In genomic region chr10:118056789-118057271, GRCm38 (mm10) we compare ENCODE assay signal across 11 mouse cellular contexts.
DNase-seq lines count a peak whose midpoint lies in the region; ATAC-seq and TF ChIP-seq lines count a peak whose summit lies in the region.
"Had no signal": no experiment of that assay in that cellular context is flagged by ENCODE, and none has a peak within 500 bp of the region (broad histone marks: within the 10 kb centered on the region; RNA-seq: fewer than 3 reads in every experiment).

No protein-coding gene starts in this region.

- WGBS in kidney, embryonic 15.5 days = 33% methylated on average over 9 of the region's 9 CpGs
- WGBS in forebrain, postnatal 0 days = 17% methylated on average over 9 of the region's 9 CpGs
- 35% methylated on average over 9 of the region's 9 CpGs for WGBS in lung, embryonic 15.5 days
- 12% methylated on average over 9 of the region's 9 CpGs for WGBS in midbrain, postnatal 0 days
- 32% methylated on average over 9 of the region's 9 CpGs for WGBS in intestine, embryonic 15.5 days
- 43% methylated on average over 9 of the region's 9 CpGs for WGBS in liver, embryonic 12.5 days (ENCODE audit: insufficient replicate concordance)

- TF ChIP-seq CTCF in forebrain, postnatal 0 days (IDR thresholded peaks at IDR 0.05; ENCODE audit: low read depth) = no peak
- no peak for TF ChIP-seq CTCF in midbrain, postnatal 0 days (IDR thresholded peaks at IDR 0.05)

- H3K4me3 ChIP-seq in kidney, embryonic 15.5 days (replicated peaks) = no peak overlapping the region
- peak overlapping the region; percentile 3 for H3K4me3 ChIP-seq in forebrain, postnatal 0 days (ENCODE audit: low read depth, low read length)
- no peak overlapping the region for H3K4me3 ChIP-seq in lung, embryonic 15.5 days
- no peak overlapping the region for H3K4me3 ChIP-seq in midbrain, postnatal 0 days (ENCODE audit: low read depth, low read length)
- H3K4me3 ChIP-seq in intestine, embryonic 15.5 days (replicated peaks) = no peak overlapping the region
- no peak overlapping the region for H3K4me3 ChIP-seq in liver, embryonic 12.5 days
- H3K4me3 ChIP-seq: embryonic facial prominence, embryonic 12.5 days had no signal

- no peaks in the 10 kb centered on the region for H3K4me1 ChIP-seq in kidney, embryonic 15.5 days
- peaks cover 8% of the 10 kb centered on the region for H3K4me1 ChIP-seq in forebrain, postnatal 0 days (ENCODE audit: insufficient read depth)
- H3K4me1 ChIP-seq in lung, embryonic 15.5 days = no peaks in the 10 kb centered on the region
- no peaks in the 10 kb centered on the region; the same call in 1 of the 2 replicates for H3K4me1 ChIP-seq in midbrain, postnatal 0 days (ENCODE audit: insufficient read depth, low read length)
- H3K4me1 ChIP-seq in intestine, embryonic 15.5 days (replicated peaks) = no peaks in the 10 kb centered on the region
- peaks cover 6% of the 10 kb centered on the region; the same call in 1 of the 2 replicates for H3K4me1 ChIP-seq in liver, embryonic 12.5 days
- H3K4me1 ChIP-seq: embryonic facial prominence, embryonic 12.5 days had no signal

- no peaks in the 10 kb centered on the region for H3K36me3 ChIP-seq in kidney, embryonic 15.5 days
- H3K36me3 ChIP-seq in forebrain, postnatal 0 days (ENCODE audit: insufficient read depth) = no peaks in the 10 kb centered on the region
- no peaks in the 10 kb centered on the region for H3K36me3 ChIP-seq in lung, embryonic 15.5 days
- no peaks in the 10 kb centered on the region for H3K36me3 ChIP-seq in midbrain, postnatal 0 days (ENCODE audit: insufficient read depth, low read length)
- H3K36me3 ChIP-seq in intestine, embryonic 15.5 days = no peaks in the 10 kb centered on the region
- no peaks in the 10 kb centered on the region for H3K36me3 ChIP-seq in liver, embryonic 12.5 days
- H3K36me3 ChIP-seq: embryonic facial prominence, embryonic 12.5 days had no signal

- peak; percentile 47 for DNase-seq in kidney, adult 9 months
- DNase-seq in forebrain, postnatal 0 days = peak; percentile 16
- DNase-seq in midbrain, postnatal 0 days (ENCODE audit: low spot score) = peak; percentile 24
- no peak for DNase-seq in urinary bladder, adult 18-20 months (ENCODE audit: low spot score in 2 of 2)
- DNase-seq: right cerebral cortex, postnatal 4 days had no signal

- no peaks in the 10 kb centered on the region for H3K9me3 ChIP-seq in kidney, embryonic 15.5 days (replicated peaks)
- H3K9me3 ChIP-seq in forebrain, postnatal 0 days (ENCODE audit: low read length) = no peaks in the 10 kb centered on the region
- H3K9me3 ChIP-seq in lung, embryonic 15.5 days = no peaks in the 10 kb centered on the region
- H3K9me3 ChIP-seq in midbrain, postnatal 0 days (ENCODE audit: low read length) = no peaks in the 10 kb centered on the region
- H3K9me3 ChIP-seq in intestine, embryonic 15.5 days = no peaks in the 10 kb centered on the region
- H3K9me3 ChIP-seq in liver, embryonic 12.5 days (replicated peaks) = no peaks in the 10 kb centered on the region
- H3K9me3 ChIP-seq: embryonic facial prominence, embryonic 12.5 days had no signal

- H3K9ac ChIP-seq in kidney, embryonic 15.5 days = no peak overlapping the region
- no peak overlapping the region for H3K9ac ChIP-seq in forebrain, postnatal 0 days
- H3K9ac ChIP-seq in lung, embryonic 15.5 days = no peak overlapping the region
- no peak overlapping the region for H3K9ac ChIP-seq in midbrain, postnatal 0 days (replicated peaks; ENCODE audit: low read length, poor library complexity, severe bottlenecking)
- no peak overlapping the region for H3K9ac ChIP-seq in intestine, embryonic 15.5 days
- no peak overlapping the region for H3K9ac ChIP-seq in liver, embryonic 12.5 days
- H3K9ac ChIP-seq: embryonic facial prominence, embryonic 12.5 days; liver, embryonic 14.5 days had no signal

- no peak for ATAC-seq in kidney, embryonic 15.5 days (replicated peaks; ENCODE audit: low FRiP score)
- no peak; the same call in 1 of the 2 replicates for ATAC-seq in forebrain, postnatal 0 days
- peak; percentile 64 for ATAC-seq in lung, embryonic 15.5 days (ENCODE audit: borderline replicate concordance, extremely low read depth, low FRiP score, low TSS enrichment)
- no peak for ATAC-seq in midbrain, postnatal 0 days (ENCODE audit: low FRiP score)
- ATAC-seq in intestine, embryonic 15.5 days = no peak
- ATAC-seq in liver, embryonic 12.5 days = no peak

- no peaks in the 10 kb centered on the region for H3K27me3 ChIP-seq in kidney, embryonic 15.5 days
- H3K27me3 ChIP-seq in forebrain, postnatal 0 days (ENCODE audit: insufficient read depth, low read length) = no peaks in the 10 kb centered on the region
- H3K27me3 ChIP-seq in lung, embryonic 15.5 days = no peaks in the 10 kb centered on the region
- H3K27me3 ChIP-seq in midbrain, postnatal 0 days (ENCODE audit: insufficient read depth, low read length) = no peaks in the 10 kb centered on the region
- no peaks in the 10 kb centered on the region for H3K27me3 ChIP-seq in intestine, embryonic 15.5 days (replicated peaks)
- no peaks in the 10 kb centered on the region for H3K27me3 ChIP-seq in liver, embryonic 12.5 days (replicated peaks)
- H3K27me3 ChIP-seq: embryonic facial prominence, embryonic 12.5 days had no signal

- H3K4me2 ChIP-seq in kidney, embryonic 15.5 days = no peak overlapping the region
- H3K4me2 ChIP-seq in forebrain, postnatal 0 days (ENCODE audit: low read depth) = peak overlapping the region; percentile 27
- H3K4me2 ChIP-seq in lung, embryonic 15.5 days = no peak overlapping the region
- H3K4me2 ChIP-seq in midbrain, postnatal 0 days (ENCODE audit: low read depth, low read length, poor library complexity, severe bottlenecking) = peak overlapping the region; percentile 10; the same call in 1 of the 2 replicates
- no peak overlapping the region for H3K4me2 ChIP-seq in intestine, embryonic 15.5 days (replicated peaks)
- no peak overlapping the region for H3K4me2 ChIP-seq in liver, embryonic 12.5 days
- H3K4me2 ChIP-seq: embryonic facial prominence, embryonic 12.5 days had no signal

- no peak overlapping the region for H3K27ac ChIP-seq in kidney, embryonic 15.5 days
- H3K27ac ChIP-seq in forebrain, postnatal 0 days (ENCODE audit: low read depth, low read length) = no peak overlapping the region
- H3K27ac ChIP-seq in lung, embryonic 15.5 days = peak overlapping the region; percentile 30; the same call in 1 of the 2 replicates
- no peak overlapping the region for H3K27ac ChIP-seq in midbrain, postnatal 0 days (ENCODE audit: low read depth, low read length)
- H3K27ac ChIP-seq in intestine, embryonic 15.5 days = no peak overlapping the region
- no peak overlapping the region for H3K27ac ChIP-seq in liver, embryonic 12.5 days
- H3K27ac ChIP-seq: embryonic facial prominence, embryonic 12.5 days; liver, embryonic 14.5 days had no signal

Comparison
In these comparisons a context has a peak if more than half of its experiments do, and no peak if none do; other contexts are left out.
1. DNase-seq: peak in kidney, adult 9 months (single experiment), forebrain, postnatal 0 days (single experiment) and midbrain, postnatal 0 days (single experiment); none in urinary bladder, adult 18-20 months (0 of 2).
2. H3K4me2 ChIP-seq: peak in forebrain, postnatal 0 days (single experiment) and midbrain, postnatal 0 days (single experiment); none in kidney, embryonic 15.5 days (single experiment), lung, embryonic 15.5 days (single experiment), intestine, embryonic 15.5 days (single experiment) and liver, embryonic 12.5 days (single experiment).